Mouse (Mus musculus): ENCODE data around the gene Fhad1.
A peak's percentile ranks its signal among the peaks of the same experiment; 100 is the strongest.

Gene Fhad1

DNA sequence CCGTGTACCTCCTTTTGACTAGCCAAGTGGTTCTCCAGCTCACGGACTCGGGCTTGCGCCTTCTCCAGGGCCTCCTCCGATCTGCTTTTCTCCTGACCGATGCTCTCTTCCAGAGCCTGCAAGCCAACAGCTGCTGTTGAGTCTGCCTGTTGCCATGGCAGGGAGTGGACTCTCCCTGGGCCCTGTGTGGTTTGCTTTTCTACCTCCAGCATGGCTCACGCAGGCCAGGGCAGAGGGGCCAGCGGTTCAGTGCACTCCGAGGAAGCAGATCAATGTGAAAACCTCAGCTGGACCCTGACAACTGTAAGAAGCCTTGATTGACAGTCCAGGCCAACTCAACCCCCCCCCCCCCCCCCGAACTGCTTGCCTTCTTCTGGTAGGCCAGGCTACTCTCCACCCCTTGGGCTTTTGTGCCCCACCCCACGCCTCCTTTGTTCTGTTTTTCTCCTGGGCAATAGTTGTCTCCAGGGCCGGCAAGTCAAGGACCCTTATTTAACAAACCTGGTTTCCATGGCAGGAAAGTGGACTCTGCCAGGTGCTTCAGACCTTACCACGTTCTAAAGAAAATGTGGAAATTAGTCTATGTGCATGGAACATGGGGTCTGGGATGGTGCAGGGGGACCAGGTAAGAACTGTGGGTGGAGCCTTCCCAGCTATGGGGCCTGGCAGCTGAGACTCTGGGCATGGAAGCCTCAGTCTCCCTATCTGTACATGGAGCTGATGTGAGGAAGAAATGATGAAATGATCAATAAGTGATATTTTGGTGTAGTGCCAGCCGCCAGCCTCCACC lies 81.9 kb downstream of the Fhad1 start:
- no peak for DNase-seq (ENCODE audit: low read depth)

GRCm38 (mm10) chr4:141931526-141931925 lies 83.4 kb downstream of the Fhad1 start:
- no peak for DNase-seq (ENCODE audit: low read depth)

DNA sequence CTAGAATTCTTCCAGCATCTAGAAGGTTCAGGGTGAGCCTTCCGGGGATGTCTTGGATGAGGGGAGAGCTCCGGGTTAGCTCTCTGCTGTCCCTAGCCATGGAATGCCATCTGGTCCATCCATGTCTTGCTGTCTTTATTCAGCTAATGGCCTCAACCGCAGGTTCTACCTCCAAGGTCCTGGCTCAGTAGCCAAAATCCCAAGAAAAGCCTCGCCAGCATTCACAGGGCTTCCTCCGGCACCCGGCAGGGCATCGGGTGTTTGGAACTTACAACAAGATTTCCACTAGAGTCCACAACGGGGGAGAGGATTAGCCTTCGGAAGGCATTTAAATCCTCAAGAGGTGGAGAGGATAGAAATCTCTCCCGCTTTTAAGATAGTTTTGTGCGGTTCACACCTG lies 84.9 kb downstream of the Fhad1 start:
- no peak for DNase-seq (ENCODE audit: low read depth)

GRCm38 (mm10) chr4:141928881-141929281 lies 86.0 kb downstream of the Fhad1 start:
- no peak for DNase-seq (ENCODE audit: low read depth)

GRCm38 (mm10) chr4:141925781-141926345 lies 89.0 kb downstream of the Fhad1 start:
- no peak for DNase-seq (ENCODE audit: low read depth)

DNA sequence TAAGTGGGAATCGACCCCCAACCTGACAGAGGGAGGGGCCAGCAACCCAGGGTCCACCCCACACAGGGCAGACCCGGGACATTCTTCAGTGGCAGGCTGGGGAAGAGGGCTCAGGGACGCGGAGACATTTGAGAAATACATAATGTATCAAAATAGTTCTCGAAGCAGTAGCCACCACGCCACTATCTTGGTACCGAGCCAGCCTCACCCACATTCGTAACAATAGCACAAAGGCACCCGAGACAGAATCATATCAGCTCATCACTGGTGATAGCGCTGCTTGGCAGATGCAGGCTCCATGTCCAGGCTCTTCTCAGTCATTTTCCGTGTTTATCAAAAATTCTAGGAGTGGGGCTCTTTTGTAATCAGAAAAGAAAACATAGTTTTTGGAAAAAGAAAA lies 90.9 kb downstream of the Fhad1 start:
- DNase-seq (ENCODE audit: low read depth): no peak

- no peak for DNase-seq (ENCODE audit: low read depth)
These were observed 94.5 kb downstream of the Fhad1 start for GRCm38 (mm10) chr4:141920391-141920790.

- DNase-seq (ENCODE audit: low read depth): peak; percentile 11
These were observed 97.0 kb downstream of the Fhad1 start for GRCm38 (mm10) chr4:141917735-141918419.

DNA sequence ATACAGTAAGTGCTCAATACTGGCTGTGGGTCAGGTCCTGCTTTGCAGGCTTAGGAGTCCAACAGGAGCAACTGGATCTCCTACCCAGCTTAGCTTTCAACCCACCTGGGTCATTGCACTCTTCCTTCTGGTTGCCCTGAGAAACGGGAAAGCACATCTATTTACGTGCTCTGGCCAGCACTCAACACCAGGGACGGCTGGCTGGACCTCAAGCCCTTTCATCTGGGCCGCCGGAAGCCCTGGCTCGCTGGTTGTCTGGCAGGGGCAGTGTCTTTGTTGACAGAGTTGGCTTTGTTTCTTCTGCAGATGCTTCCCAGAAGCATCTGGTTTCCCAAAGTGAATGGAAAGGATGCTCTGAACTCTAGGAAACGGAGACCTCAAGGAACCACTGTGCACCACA lies 100.8 kb downstream of the Fhad1 start:
- no peak for DNase-seq (ENCODE audit: low read depth)

- no peak for DNase-seq (ENCODE audit: low read depth)
These were observed 101.5 kb downstream of the Fhad1 start for GRCm38 (mm10) chr4:141913201-141913993.

DNA sequence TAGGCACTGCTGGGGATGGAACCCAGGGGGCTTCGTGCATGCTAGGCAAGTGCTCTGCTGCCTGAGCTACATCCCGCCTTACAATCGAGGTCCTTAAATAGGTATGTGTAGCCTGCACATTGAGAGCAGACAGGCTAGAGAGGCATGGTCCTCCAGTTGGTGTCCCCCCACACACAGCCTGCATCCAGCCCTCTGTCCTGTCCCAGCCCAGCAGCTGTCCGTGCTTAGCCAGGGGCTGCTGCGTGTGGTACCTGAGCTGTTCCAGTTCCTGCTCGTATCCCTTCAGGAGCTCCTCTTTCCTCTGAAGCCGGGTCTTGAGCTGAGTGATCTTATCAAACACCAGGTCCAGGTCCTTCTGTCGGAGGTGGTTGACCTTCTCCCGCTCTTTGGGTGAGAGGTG lies 110.2 kb downstream of the Fhad1 start:
- no peak for DNase-seq (ENCODE audit: low read depth)

DNA sequence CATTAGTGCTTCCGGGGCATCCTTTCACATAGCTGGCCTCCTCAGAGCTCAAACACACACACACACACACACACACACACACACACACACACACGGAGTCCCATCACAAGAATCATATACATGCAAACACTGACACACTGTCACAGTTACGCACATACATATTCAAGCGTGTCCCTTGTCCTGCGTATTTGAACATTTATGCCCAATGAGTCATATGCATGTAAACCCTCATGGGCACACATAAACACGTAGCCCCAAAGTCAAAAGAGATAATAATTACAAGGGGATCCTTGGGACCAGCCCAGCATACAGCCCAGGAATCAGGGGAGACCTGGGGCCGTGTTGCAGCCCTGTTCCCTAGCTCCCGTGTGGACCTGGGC lies 112.4 kb downstream of the Fhad1 start:
- no peak for DNase-seq (ENCODE audit: low read depth)

DNA sequence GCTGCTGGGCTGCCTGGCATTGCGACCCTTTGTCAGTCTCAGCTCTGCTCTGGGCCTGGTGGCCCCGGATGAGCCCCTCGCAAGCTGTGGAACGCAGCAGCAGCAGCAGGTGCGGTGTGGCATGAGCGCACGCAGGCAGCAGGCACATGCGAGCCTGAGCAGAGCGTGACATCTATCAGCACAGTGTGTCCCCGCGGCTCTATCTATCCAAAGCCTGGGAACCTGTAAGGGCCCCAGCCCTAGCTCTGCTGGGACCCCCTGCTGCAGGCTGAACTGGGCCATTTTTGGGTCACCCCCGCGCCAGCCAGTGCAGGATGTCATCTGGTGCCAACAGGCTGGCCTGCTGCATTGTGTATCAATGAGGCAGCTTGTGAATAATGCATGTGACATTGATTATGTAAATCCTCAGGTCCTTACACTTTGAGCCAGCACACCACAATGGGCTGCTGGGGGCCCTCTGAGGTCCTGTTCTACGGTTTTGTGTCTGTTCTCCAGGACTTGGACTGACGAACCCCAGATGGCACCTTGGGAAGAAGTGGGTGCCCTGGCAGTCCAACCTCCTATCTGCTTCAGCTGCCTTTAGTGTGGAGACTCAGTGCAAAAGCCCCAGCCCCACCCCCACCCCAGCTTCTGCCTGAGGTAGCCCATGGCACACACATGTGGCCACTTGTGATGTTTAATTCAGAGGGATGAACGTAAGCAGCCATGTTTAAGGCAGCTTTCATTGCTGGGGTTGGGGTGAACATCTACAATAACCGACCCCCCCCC lies 113.0 kb downstream of the Fhad1 start:
- no peak for DNase-seq (ENCODE audit: low read depth)

DNA sequence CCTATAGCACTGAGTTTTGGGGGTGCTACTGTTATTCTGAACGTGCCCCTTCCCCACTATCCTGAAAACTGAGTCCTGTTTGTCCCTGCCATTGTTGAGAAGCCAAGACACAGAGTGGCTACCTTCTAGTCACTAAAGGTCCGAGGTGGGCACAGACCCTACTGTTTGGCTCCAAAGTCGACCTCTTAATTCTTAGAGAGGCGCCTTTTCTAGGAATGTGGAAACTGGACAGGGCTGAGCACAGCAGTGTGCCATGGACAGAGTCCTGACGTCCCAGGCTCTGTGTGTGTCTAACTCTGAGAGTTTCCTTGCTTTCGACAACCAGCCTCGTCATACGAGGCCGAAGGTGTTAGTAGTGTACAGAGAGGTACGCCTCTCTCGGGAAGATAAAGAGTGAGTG lies 114.5 kb downstream of the Fhad1 start:
- DNase-seq (ENCODE audit: low read depth): no peak

- DNase-seq (ENCODE audit: low read depth): no peak
These were observed 114.9 kb downstream of the Fhad1 start for GRCm38 (mm10) chr4:141899936-141900335.

- DNase-seq (ENCODE audit: low read depth): no peak
These were observed 116.0 kb downstream of the Fhad1 start for GRCm38 (mm10) chr4:141898905-141899304.

- no peak for DNase-seq (ENCODE audit: low read depth)
These were observed 117.0 kb downstream of the Fhad1 start for GRCm38 (mm10) chr4:141897838-141898237.

DNA sequence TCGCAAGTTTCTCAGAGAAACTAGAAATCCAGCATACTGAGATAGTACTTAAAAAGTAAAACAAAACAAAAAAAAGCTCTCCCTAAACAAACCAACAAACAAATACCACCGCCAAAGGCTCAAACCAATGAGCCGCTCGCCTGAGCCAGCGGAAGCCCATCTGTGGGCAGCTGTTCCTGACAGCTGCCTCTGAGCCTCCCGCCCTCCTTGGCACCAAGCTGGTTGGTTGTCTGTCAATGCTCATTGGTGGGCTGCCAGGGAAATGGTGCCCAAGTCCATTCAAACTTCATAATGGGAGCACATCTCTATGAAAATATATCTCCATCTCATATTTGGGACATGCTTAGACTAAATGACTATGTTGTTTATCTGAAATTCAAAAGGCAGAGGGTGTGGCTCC lies 117.7 kb downstream of the Fhad1 start:
- DNase-seq (ENCODE audit: low read depth): no peak

DNA sequence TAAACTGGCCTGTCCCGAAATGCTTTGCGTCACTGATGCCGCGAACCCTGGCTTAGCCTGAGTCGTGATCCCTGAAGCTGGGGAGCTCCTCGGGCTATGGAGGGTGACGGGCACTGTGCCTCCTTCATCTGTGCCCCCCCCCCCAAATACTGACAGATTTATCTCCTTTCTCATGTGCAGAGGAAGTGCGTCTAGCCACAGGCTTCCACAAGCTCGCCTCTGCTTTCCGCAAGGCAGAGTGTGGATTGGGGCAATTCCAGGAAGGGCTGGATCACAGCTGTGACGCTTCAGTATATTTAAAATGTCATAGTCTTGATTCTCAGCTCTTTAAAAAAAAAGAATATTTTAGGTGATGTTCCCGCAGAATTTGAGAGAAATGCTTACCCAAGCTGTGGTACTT lies 119.1 kb downstream of the Fhad1 start:
- DNase-seq (ENCODE audit: low read depth): no peak

GRCm38 (mm10) chr4:141893157-141893784 lies 121.6 kb downstream of the Fhad1 start:
- DNase-seq (ENCODE audit: low read depth): no peak

DNA sequence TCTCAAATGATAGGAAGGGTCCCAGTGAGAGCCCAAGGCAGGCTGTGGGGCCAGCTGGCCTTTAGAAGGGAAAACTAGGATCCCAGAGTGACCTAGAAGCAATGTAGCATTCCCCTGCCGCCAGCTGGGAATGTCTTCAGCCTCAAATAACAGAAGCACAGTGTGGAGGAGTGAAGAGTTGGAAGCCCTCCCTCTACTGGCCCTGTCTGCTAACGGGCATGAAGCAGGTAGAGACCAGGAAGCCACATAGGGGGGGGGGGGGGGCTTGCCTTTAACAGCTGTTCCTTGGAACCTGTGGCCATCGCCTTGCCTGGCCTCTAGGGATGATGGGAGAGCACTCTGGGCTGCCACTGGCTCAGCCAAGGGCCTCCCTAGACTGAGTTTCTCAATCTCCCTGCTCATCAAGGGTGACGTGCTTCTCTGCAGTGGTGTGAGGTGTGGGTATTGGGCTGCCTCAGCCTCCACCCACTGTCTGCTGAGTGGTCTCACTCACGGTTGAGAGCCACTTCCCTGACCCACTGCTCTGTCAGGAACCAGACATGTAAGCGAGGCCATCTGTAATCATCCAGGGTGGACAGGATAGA lies 128.4 kb downstream of the Fhad1 start:
- DNase-seq (ENCODE audit: low read depth): no peak

All from induced T-regulatory cell, adult 2 months (primary cell).